Mouse (Mus musculus) kidney, postnatal 25 days (tissue): ENCODE measurements around the gene Atp11a.

Experiments used
- DNase-seq, 2 experiments: peaks; one replicate each; pipeline ENCODE4 v3.0.0; 2021; ENCODE audit warnings: mixed read lengths in 2 of 2

The Atp11a gene

DNA sequence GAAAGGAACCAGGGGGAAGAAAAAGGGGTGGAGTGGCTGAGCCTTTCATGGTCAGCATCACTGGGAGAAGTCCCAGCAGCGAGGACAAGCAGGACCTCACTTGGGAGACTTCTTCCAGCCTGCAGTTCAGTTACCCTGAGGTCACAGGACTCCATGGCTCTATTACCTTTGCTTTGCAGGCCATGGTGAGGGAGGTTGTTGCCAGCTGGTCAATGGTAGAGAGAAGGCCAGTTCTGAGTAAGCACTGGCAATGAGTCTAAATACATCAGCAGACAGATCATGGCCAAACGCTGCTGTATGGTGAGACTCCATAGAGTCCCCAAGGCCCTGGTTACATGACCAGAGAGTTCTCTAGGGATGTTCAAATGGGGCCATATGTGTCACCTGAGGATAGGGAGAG lies 15.5 kb downstream of the Atp11a start:
- no peak for DNase-seq

DNA sequence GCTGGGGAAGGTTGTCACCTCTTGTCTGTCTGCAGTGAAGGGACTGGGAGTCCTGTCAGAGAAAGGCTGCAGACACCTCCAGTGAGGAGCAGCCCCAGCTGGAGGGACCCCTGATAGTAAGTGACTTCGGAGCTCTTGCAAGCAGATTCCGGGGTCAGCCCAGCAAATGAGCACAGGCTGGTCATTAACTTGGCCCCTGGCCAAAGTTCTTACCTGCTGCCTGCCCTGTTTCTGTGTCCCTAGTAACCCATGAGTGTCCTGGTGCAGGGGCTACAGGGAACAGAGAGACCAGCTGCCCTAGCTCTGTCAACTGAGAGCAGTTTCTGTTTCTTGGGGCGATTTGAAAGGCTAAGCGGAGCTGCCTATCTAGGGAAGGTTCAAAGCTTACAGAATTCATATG lies 17.1 kb downstream of the Atp11a start:
- DNase-seq = peak; percentile 56 to 58

DNA sequence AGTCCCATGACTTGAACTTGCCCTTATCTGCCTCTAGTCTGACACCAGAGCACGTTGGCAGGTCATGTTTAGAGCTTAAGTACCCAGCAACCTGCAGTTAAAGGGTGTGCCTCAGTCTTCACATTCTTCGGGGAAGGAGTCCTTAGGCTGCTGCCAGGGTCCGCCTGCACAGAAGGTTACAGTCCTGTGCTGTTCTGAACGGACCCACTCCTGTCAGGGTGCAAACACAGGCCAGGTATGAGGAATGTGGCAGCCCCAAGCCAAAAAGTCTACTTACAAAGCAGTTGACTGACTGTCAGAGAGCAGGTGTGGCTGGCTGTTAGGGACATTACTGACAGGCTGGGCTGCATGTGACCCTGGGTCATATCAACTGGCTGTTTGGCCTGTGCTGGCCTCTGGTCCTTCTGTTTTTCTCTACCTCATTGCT lies 18.1 kb downstream of the Atp11a start:
- no peak for DNase-seq

DNA sequence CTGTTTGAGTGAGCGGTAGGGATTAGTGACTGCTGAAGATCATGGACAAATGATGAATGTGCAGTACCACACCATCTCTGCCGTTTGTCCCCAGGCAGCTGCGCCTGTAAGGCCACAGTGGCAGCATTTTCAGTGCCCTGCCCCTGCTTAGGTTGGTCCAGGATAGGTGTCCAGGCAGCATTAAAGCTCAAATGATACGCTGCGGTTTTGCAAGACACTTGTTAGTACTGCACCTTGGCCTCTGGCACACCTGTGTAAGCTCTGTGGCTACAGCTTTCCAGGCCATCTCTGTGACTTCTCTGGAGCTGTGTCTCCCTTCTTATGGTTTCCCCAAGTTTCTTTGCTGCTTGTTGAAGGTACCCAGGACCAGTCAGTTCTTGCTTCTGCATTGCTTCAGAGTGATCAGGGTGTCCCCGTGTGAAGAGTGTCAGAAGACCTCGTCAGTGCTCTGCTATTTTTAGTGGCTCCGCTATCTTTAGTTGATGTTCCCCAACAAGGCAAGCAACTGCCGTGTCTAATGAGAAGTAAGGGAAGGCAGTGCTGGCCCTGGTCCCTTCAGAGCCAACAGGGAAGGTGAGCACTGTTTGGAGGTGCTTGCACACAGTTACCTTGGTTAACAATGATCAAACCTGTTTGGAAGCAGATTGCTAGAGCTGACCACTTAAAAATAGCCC lies 18.6 kb downstream of the Atp11a start:
- no peak for DNase-seq

DNA sequence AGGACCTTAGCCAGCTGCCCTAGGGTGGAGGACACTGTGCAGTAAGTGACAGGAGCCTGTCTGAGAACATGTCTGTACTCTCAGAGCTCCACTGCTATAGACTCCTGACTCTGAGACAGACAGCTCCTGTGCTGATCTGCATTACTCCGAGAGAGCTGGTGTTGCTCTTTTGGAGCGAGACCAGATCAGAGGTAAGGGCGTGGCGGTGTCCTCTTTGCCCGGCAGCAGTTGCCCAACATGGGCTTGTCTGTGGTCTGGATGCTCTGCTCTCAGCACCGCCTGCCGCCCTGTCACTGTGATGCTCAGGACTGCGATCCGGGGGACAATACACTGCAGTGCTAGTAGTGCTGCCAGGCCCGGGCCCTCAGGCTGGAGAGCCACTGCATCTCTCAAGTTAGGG lies 19.4 kb downstream of the Atp11a start:
- no peak for DNase-seq

DNA sequence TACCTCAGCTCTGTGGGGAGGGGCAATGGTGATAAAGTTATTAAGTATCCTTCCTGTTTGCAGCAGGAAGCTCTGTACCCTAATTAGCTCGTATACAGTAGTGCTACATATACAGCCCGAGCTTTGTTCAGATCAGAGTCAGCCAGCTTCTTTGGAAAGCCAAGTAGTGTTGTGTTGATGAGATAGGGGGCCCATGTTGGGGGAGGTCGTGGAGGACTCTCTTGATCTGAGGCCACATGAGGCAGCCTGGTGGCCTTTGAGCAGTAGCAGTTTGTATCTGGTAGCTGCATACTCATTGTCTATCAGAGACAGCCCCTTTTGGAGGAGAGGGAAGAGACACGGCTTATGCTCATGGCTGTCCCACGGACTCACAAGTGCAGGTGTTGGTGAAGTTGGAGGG lies 20.4 kb downstream of the Atp11a start:
- no peak for DNase-seq

DNA sequence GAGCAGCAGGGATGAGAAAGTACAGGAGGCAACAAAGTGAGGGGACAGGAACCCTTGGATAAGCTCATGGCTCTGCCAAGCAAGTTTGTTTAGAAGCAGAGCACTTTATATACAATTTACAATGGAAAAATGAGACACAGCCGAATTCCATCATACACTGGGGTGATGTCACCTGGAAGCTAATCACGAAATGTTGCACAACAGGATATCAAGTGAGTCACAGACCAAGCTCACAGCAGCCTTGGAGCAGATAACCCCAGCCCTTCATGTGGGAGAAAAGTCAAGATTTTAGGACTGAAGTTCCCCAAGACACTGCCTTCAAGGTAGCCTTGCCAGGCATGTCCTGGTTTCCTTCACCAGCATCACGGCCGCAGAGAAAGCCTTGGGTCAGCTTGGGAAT lies 22.7 kb downstream of the Atp11a start:
- DNase-seq = no peak

DNA sequence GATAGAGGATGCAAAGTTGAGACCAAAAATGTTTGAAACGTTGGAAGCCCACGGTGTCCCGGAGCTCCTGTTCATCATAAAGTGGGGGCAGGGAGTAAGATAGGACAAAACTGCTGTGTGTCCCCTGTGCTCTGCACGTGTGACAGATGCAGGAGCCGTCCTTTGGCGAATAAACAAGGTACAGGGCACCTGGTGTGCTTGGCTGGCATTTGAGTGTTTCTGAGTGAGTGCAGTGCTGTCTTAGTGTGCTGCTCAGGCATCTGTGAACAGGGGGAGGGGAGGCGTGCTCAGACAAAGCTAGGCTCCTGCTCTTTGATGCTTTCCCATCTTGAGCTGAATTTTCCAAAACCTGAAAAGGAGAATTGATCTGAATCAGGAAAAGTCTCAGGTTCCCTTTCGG lies 28.7 kb downstream of the Atp11a start:
- no peak for DNase-seq

DNA sequence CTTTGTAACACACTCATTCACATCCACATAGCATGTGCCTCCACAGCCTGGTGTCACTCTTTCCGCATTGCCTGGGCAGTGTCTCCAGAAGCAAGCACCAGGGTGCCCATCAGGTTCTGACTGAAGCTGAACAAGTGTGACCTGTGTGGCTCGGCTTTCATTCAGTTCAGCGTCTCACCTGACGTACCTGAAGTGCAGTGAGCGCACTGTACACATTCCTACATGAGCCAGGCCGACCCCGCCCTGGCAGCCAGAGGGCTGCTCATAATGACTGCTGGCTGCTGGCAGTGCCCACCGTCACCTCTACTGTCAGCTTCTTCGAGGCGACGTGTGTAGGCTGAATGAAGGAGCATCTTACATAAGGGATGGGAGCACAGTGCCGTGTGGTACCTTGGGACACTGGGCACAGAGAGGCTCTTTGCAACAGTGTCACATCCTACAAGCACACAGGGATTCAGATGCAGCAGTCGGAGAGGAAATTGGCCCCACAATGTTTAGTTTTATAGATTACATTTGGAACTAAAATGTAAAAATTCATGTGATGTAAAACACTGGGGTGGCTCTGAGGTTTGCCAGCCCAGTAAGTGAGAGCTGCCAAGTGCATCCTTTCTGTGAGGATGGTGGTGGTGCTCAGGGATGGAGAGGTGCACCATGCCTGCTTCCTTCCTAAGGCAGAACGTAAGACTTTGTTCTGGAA lies 29.6 kb downstream of the Atp11a start:
- DNase-seq = no peak

DNA sequence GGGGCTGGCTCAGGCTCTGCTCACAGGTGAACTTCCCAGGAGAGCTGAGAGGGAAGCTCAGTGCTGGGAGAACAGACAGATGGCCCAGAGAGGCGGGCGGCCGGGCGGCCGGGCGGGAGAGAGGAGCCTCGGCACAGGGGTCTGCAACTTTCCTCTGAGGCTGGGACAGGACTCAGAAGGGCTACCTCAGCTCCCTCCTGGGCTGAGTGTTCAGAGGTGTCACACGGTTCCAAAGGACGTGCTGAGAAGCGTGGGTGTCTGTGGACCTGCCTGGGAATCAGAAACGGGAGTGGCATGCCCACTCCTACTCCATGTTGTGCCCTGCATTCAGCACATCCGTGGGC lies 30.1 kb downstream of the Atp11a start:
- no peak for DNase-seq

DNA sequence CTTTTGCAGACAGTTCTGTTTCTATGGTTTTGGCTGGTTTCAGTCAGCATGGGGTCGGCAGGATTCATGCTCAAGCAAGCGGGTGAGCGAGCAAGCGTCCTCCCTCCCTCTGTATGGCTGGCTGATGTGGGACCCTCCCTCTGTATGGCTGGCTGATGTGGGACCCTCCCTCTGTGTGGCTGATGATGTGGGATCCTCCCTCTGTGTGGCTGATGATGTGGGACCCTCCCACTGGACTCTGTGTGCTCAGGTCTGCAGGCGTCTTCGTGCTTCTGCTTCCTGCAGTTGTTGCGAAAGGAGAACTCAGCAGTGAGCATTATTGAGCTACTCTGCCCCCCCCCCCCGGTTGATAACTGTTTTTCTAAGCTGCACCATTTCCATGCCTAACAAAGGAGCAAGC lies 30.6 kb downstream of the Atp11a start:
- no peak for DNase-seq

DNA sequence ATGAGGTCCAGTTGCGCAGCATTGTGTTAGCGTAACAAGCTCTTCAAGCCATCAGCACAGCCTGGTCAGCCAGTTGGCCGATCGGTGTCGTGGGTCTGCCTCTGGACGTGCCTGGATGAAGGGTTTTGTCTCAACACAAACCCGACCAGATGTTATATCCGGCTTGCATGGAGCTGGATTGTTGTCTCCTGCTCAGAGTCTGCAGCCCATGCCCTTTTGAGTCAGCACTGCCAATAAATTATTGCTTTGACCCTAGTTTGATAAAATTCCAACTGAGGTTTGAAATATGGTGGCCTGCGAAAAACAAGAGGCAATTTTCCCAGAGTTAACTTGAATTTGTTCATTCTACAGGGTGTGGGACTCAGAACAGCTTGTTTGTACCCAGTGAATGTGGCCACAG lies 31.9 kb downstream of the Atp11a start:
- peak in 1 of 2 experiments; percentile 67 for DNase-seq

DNA sequence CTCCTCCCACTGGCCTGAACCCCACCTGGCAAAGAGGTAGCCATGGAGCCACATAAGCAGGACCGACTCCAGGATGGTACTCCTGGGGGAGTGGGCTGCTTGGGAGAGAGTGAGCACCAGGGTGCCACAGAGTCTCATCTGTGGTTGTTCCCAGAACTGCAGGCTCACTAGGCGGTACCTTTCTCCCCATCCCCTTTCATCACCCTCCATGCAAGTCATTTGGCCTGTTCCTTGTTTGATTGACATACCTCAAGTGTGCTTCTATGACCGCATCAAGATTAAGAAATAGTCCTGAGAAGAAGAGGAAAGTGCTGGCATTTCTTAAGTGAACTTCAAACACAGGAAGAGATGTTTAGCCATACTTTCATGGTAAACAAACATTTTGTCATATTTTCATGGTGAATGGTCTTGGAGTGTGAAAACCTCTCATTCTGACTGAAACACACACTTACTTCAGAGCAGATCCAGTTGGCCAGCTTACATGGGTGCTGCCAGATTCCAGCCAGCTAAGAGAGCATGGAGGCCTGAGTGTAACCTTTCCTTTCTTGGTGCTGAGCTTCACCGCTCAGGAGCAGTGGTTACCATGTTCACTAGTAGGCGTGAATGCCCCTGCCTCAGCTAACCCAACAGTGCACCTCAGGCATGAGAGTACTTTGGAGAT lies 38.3 kb downstream of the Atp11a start:
- DNase-seq = no peak

DNA sequence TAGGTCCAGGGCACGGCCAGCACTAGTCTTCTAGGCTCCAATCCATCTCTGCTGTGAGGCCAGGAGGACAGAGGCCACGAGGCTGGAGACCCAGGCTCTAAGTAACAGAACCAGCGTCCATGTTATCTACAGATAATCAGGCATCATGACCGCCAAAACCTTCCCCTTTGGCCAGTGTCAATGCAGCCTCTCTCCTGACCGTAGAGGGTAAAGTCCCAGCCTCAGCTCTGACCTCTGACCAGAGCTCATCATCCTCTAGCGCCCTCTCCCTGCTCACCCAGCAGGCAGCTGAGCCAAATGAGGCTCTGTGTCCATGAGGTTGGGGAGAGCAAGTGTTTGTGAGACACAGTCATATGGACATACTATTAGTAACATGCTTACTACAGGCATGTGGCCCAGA lies 42.3 kb downstream of the Atp11a start:
- DNase-seq = peak; percentile 39 to 67

DNA sequence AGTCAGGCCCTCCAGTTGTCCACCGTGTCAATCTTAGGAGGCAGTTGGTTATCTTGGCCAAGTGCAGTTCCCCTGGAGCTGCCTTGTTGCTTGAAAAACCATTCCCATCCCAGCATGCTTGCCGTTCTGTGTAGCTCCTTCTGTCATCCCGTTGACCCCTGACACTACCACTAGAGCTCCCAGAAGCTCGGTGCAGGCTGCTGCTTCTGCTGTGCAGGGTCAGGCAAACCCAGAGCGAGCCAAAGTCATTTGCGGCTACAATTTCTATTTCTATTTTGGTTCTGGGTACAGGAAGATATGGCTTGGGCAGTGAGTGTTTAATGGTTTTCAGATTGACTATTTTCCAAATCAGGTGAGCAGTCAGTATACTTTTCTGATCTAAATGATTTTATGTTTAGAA lies 43.0 kb downstream of the Atp11a start:
- DNase-seq = no peak

DNA sequence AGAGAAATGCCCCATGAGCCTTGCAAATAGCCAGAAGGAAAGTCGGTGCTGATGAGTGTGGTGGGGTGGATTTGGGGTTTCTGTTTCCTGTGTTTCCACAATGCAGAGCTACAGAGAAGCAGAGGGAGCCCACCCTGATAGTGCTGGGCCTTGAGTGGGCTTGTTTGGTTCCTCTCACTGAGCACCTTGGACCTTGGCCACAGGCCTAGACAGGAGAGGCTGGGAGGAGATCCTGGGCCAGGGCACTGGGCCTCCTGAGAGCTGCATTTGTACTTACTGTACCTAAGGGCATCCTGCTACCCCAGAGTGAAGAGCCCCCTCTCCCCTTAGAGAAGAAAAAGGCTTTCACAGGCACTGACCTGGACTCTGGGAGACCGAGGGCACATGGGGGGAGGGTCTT lies 43.4 kb downstream of the Atp11a start:
- peak; percentile 65 to 80 for DNase-seq

DNA sequence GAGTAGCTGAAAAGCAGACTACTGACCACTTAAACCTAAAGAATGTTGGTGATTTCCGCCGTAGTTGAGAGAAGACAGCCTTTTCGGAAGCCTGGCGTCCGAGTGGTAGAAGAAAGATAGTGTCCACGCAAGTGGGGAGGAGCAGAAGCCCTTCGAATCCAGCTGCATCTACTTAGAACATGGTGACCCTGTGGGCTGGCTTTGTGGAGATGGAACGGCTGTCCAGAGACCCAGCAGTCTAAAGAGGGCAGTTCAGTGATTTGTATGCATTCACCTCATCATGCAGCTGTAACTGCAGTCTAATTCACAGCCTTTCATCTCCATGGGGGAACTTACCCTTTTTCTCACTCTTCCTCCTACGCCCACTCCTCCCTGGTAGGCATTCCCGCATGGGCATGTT lies 44.8 kb downstream of the Atp11a start:
- no peak for DNase-seq

DNA sequence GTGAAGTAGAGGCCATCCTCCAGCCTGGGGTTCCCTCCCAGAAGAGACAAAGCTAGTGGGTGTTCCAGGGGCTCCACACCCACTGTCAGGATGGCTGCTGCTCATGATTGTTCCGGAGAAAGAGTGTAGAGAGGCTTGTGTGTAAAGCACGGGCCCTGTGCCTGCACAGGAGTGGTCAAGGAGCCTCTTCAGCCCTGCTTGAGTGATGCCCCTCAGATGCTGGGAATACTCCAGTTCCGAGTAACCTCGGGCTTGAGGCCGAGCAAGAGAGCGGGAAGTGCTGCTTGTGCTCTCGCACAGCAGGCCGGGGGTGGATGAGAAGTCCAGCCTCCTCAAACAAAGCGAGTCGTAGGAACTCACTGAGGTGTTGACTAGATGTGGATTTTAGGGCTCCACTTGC lies 46.3 kb downstream of the Atp11a start:
- DNase-seq = no peak

DNA sequence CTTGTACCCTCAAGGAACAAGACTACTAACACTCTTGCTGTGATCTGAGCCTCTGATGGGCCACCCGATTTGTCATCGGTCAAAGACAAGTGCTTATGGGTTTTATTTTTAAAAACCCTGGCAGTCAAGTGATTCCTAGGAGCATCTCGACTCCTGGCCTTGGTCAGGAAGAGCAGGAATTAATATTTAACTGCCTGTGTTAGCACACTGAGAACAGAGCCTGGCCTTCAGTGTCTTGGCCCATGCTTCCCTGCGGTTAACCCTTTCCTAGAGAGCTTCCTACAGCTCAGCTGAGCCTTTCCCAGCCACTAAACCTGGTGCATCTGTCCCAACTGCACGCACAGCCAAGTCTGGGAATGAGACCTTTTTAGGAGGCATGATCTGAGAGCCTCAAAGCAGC lies 48.1 kb downstream of the Atp11a start:
- DNase-seq = peak; percentile 28 to 61

DNA sequence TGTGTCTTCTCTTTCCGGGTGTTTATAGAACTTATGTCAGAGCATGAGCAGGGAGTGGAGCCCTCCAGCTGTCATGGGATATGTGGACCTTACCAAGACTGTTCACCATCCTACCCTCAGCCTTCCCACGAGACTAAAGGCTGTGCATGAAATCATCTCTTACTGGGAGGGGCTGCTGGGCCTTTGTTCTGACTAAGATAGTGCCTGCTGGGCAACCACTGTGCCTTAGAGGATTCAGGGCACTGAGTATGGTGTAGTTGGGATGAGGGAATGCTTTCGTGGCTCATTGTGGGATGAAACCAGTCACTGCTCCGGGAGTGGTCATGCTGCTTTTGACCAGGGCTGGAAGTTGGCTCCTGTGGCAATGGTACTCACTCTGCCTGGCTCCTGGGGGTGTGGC lies 48.8 kb downstream of the Atp11a start:
- DNase-seq = no peak

DNA sequence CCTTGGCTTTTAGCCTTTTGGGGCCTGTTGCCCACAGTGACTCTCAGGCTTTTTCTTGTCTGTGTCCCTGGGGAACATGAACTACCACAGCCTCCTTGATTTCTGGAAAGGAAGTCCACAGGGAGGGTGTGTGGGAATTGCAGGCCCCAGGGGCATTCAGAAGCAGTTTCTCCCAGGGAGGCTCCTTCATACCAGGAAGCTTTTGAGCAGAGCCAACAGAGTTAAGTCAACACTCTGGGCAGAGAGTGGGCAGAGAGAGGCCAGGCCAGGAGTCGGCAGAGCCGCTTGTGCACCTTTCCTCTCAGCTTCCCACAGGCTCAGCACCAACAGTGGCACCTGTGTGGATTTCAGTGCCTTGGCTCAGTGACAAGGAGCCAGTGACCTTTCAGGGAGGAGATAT lies 51.2 kb downstream of the Atp11a start:
- no peak for DNase-seq

DNA sequence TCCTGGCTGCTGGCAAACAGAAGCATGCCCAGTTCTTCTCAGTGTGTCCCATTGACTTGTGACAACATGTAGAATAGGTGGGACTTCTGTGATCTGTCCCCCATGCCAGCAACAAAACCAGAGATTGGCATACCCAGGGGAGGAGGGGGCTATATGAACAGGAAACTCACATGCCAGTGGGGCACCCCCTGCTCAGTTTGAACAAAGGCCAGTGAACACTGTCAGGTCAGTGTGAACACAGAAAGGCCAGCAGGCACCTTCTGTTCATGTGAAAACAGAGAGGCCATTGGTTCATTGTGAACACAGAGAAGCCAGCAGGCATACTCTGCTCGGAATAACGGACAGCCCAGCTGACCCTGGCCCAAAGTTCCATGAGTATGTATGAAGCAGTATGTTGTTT lies 52.7 kb downstream of the Atp11a start:
- no peak for DNase-seq

DNA sequence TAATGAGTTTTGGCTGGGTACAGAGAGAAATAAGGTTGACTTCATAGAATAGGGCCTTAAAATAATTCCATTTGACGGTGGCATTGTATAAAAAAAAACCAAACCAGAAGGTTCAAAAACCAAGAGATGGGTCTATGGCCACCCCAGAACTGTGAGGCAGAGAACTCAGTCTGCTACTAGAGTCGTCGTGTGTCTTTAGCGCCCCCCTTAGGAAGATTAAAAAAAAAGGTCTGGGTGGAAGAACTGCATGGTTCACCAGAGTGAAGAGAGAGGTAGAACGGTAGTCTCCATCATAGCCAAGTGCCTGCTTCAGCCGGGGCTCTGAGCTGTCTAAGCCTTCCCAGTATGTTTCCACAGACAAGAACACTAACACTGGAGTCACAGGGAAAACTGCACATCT lies 54.4 kb downstream of the Atp11a start:
- DNase-seq = no peak

DNA sequence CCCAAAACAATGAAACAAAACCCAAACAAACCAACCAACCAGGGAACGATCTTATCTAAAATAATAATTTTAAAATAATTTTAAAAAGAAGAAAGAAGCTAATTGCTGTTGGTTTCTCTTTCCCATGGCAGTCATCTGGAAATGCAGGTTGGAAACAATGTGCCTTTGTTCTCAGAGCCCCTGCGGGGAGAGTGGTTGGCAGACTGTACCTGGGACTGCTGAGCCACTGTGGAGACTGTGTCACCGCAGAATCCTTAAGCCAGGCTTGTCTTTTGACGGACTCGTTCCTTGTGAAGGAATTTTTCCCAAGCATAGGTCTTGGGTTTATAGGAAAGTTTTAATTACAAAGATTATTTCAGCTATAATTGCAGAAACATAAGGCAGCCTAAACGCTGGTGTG lies 59.6 kb downstream of the Atp11a start:
- DNase-seq = no peak

DNA sequence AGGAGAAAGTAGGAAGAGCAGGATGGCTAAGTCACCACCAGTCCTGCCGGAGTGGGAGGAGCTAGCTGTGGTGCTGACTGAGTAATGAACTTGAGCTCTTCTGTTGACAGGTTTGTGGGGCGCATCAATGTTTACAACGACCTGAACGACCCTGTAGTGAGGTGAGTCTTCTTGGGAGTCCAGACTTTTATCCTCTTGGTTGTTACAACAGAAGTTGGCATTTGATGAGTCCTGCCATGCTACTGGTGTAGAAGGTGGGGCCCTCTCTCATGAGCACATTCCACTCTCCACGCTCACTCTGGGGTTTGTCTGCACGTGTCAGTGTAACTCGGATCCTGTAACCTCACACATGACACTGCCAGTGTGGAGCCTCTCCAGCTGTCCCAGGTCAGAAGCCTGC lies 66.1 kb downstream of the Atp11a start:
- DNase-seq = no peak
